Comparison of ENCODE assay signal across 10 mouse cellular contexts in genomic region chr11:11960858-11961257, GRCm38 (mm10).
A peak's percentile ranks its signal among the peaks of the same experiment; 100 is the strongest.
DNase-seq lines count a peak whose midpoint lies in the region; ATAC-seq and TF ChIP-seq lines count a peak whose summit lies in the region.
"Had no signal": no experiment of that assay in that cellular context is flagged by ENCODE, and none has a peak within 500 bp of the region (broad histone marks: within the 10 kb centered on the region; RNA-seq: fewer than 3 reads in every experiment).

No protein-coding gene starts in this region.

- 24% methylated on average over 5 of the region's 5 CpGs for whole genome bisulfite sequencing in hindbrain, embryonic 15.5 days
- WGBS in hindbrain, embryonic 16.5 days = 19% methylated on average over 5 of the region's 5 CpGs
- WGBS in limb, embryonic 12.5 days = 29% methylated on average over 5 of the region's 5 CpGs

- no peak for TF ChIP-seq POLR2A in brain, embryonic 14.5 days (IDR thresholded peaks at IDR 0.05; ENCODE audit: borderline replicate concordance, extremely low read depth, insufficient read depth, insufficient read length, poor library complexity, severe bottlenecking)

- H3K4me2 ChIP-seq in hindbrain, embryonic 15.5 days = no peak overlapping the region
- no peak overlapping the region for H3K4me2 ChIP-seq in hindbrain, embryonic 16.5 days (ENCODE audit: low read length)
- no peak overlapping the region for H3K4me2 ChIP-seq in limb, embryonic 12.5 days
- H3K4me2 ChIP-seq: midbrain, embryonic 12.5 days had no signal

- H3K36me3 ChIP-seq in hindbrain, embryonic 15.5 days = no peaks in the 10 kb centered on the region
- H3K36me3 ChIP-seq in hindbrain, embryonic 16.5 days (ENCODE audit: control insufficient read depth, insufficient read depth, low read length) = no peaks in the 10 kb centered on the region
- peaks cover 35% of the 10 kb centered on the region for H3K36me3 ChIP-seq in limb, embryonic 12.5 days

- no peak for TF ChIP-seq CTCF in brain, embryonic 14.5 days (IDR thresholded peaks at IDR 0.05; ENCODE audit: borderline replicate concordance, extremely low read depth, insufficient read depth, insufficient read length)

- H3K4me1 ChIP-seq in hindbrain, embryonic 15.5 days (replicated peaks) = peaks cover 6% of the 10 kb centered on the region
- no peaks in the 10 kb centered on the region for H3K4me1 ChIP-seq in hindbrain, embryonic 16.5 days (ENCODE audit: control insufficient read depth, insufficient read depth, low read depth, low read length)
- H3K4me1 ChIP-seq in limb, embryonic 12.5 days (replicated peaks) = peaks cover 30% of the 10 kb centered on the region

- H3K27ac ChIP-seq in hindbrain, embryonic 15.5 days (replicated peaks) = 0 out of 2 replicates have a peak overlapping the region, but pooled peaks have one; percentile 34
- no peak overlapping the region for H3K27ac ChIP-seq in hindbrain, embryonic 16.5 days (ENCODE audit: low read depth, low read length)
- H3K27ac ChIP-seq in limb, embryonic 12.5 days = peak overlapping the region; percentile 81

- DNase-seq in MN1 (ENCODE audit: low spot score) = peak; percentile 41
- peak; percentile 41 for DNase-seq in brain, embryonic 14.5 days (ENCODE audit: low read depth)
- no peak for DNase-seq in adrenal gland, adult 18-20 months (ENCODE audit: low spot score in 2 of 2)
- DNase-seq: thymus, postnatal 25 days had no signal

- H3K4me3 ChIP-seq in hindbrain, embryonic 15.5 days = no peak overlapping the region
- no peak overlapping the region for H3K4me3 ChIP-seq in hindbrain, embryonic 16.5 days (ENCODE audit: low read length)
- no peak overlapping the region for H3K4me3 ChIP-seq in limb, embryonic 12.5 days (replicated peaks)
- H3K4me3 ChIP-seq: erythroblast, embryonic 14.5 days; midbrain, embryonic 12.5 days had no signal

- no peaks in the 10 kb centered on the region for H3K27me3 ChIP-seq in hindbrain, embryonic 15.5 days
- H3K27me3 ChIP-seq in hindbrain, embryonic 16.5 days (replicated peaks; ENCODE audit: control insufficient read depth, insufficient read depth, low read length) = no peaks in the 10 kb centered on the region
- no peaks in the 10 kb centered on the region for H3K27me3 ChIP-seq in limb, embryonic 12.5 days
- H3K27me3 ChIP-seq: midbrain, embryonic 12.5 days had no signal

- ATAC-seq in hindbrain, embryonic 15.5 days (ENCODE audit: low FRiP score, low read depth) = no peak
- ATAC-seq in hindbrain, embryonic 16.5 days = no peak
- 0 out of 2 replicates have a peak, but pooled peaks have one; percentile 8 for ATAC-seq in limb, embryonic 12.5 days (ENCODE audit: insufficient number of reproducible peaks, insufficient read depth, low FRiP score, low TSS enrichment, low read depth)
- no peak for ATAC-seq in activated CD4-positive, CD25-positive, alpha-beta regulatory T cell, adult 4 months

- H3K9me3 ChIP-seq in hindbrain, embryonic 15.5 days = no peaks in the 10 kb centered on the region
- no peaks in the 10 kb centered on the region for H3K9me3 ChIP-seq in hindbrain, embryonic 16.5 days (ENCODE audit: control insufficient read depth, low read length)
- no peaks in the 10 kb centered on the region for H3K9me3 ChIP-seq in limb, embryonic 12.5 days
- H3K9me3 ChIP-seq: midbrain, embryonic 12.5 days had no signal

- H3K9ac ChIP-seq in hindbrain, embryonic 15.5 days = no peak overlapping the region
- no peak overlapping the region for H3K9ac ChIP-seq in hindbrain, embryonic 16.5 days (ENCODE audit: low read depth, low read length)
- H3K9ac ChIP-seq in limb, embryonic 12.5 days (replicated peaks) = no peak overlapping the region
- H3K9ac ChIP-seq: midbrain, embryonic 12.5 days had no signal

Comparison
In these comparisons a context has a peak if more than half of its experiments do, and no peak if none do; other contexts are left out.
1. DNase-seq: peak in MN1 (single experiment) and brain, embryonic 14.5 days (single experiment); none in adrenal gland, adult 18-20 months (0 of 2).